Mouse (Mus musculus) heart, adult 2 months (tissue): ENCODE measurements at regions not wholly inside any gene's neighbourhood (a gene's known extent, or its start where the extent isn't known, plus 50 kb on each side); places are given as distances from the start of the nearest gene placed in this dataset.

Experiments used
- CTCF ChIP-seq: fragments of 200-600 bp; IDR thresholded peaks from 2 replicates; pipeline ENCODE4 v1.8.1; 2022; ENCODE audit warnings: antibody characterized with exemption, mild to moderate bottlenecking, moderate library complexity
- EP300 ChIP-seq: fragments of 200-500 bp; IDR thresholded peaks from 2 replicates; pipeline ENCODE4 v1.6.1; 2011; ENCODE audit warnings: low read depth, low read length, control low read depth; ENCODE audit not compliant: insufficient read depth
- POLR2A ChIP-seq: fragments of 200-500 bp; IDR thresholded peaks from 2 replicates; pipeline ENCODE4 v1.6.1; 2011; ENCODE audit warnings: mild to moderate bottlenecking, low read depth, low read length, control low read depth; ENCODE audit not compliant: insufficient read depth

DNA sequence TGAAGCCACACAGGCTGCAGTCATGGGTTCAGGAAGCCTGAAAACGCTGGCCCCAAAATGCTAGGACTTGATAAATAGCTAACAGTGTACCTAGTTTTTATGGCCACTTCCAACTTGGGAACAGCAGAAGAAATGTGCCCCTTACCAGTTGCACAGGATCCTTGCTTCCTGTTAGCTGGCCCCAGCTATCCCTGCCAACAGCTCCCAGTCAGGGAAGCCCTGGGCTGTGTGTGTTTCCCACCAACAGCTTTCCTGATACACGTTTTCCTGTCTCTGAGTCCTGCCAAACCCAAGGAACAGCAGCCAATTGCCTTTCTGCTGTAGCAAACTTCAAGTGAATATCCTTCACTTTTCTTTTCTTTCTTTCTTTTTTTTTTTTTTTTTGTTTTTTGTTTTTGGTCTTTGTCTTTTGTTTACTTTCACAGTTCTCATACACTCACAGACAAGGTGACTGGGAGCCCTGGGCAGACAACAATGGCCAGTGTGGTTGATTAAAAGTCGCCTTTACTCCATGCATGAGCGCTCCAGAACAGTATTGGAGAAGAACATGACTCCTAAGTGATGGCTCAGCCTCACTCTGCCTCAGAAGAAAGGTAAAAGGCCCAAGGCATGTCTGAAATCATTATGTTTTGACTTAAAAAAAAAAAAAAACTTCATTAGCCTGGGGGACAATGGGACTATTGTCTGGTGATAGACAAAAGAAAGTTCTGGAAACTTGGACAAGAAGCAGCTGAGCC is 151.7 kb downstream of the Bcl2l11 start:
- no peak for TF ChIP-seq POLR2A
- TF ChIP-seq CTCF = no peak
- no peak for TF ChIP-seq EP300
